Mouse (Mus musculus): ENCODE results near the gene Anp32e. TPM values are rescaled to one million over a fixed set of nuclear protein-coding genes. Genes with fewer than 3 reads are reported as not detected.
"Not testable (repeated sequence)": the region's sequence is repeated elsewhere in the genome, so short reads cannot be mapped to it uniquely, and the experiment has no call there.

The Anp32e gene
- total and polyA plus RNA-seq, 2 experiments = 3.7 to 11.7 TPM

DNA sequence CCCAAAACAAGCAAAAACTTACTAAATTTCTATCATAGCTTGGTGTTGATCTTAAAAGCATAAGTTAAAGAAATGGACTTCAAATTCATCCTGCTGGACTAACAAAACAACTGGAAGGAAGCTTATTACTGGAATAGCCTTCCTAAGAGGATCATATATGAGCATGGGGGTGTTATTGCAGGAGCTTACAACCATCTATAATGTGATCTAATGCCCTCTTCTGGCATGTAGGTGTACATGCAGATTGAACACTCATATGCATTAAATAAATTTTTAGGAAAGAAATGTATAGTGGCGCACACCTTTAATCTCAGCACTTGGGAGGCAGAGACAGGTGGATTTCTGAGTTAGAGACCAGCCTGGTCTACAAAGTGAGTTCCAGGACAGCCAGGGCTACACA is 30.8 kb downstream of the Anp32e start:
- Histone ChIP-seq H3K79me2 (ENCODE audit: control insufficient read depth, insufficient read depth, low read length) (no peaks in the 10 kb centered on the region), H3K27me3 (ENCODE audit: control insufficient read depth, insufficient read depth, low read length) (no peaks in the 10 kb centered on the region), H3K4me3 (ENCODE audit: insufficient read depth, low read depth, low read length) (no peak overlapping the region), H3K27ac (replicated peaks; ENCODE audit: insufficient read depth, low read depth, low read length) (no peak overlapping the region), H3K4me1 (ENCODE audit: control insufficient read depth, insufficient read depth, low read length) (no peaks in the 10 kb centered on the region), H3K36me3 (ENCODE audit: control insufficient read depth, insufficient read depth, low read length) (no peaks in the 10 kb centered on the region), H3K9ac (ENCODE audit: low read depth, low read length) (no peak overlapping the region)
- TF ChIP-seq POLR2A (IDR thresholded peaks at IDR 0.05; ENCODE audit: extremely low read depth, insufficient read depth, low read length) = no peak
- TF ChIP-seq CTCF (IDR thresholded peaks at IDR 0.05; ENCODE audit: low read depth, low read length) = no peak
- WGBS = 93% methylated on average over 1 of the region's 1 CpGs
- DNase-seq (ENCODE audit: extremely low read depth, low read depth, low spot score) = no peak

DNA sequence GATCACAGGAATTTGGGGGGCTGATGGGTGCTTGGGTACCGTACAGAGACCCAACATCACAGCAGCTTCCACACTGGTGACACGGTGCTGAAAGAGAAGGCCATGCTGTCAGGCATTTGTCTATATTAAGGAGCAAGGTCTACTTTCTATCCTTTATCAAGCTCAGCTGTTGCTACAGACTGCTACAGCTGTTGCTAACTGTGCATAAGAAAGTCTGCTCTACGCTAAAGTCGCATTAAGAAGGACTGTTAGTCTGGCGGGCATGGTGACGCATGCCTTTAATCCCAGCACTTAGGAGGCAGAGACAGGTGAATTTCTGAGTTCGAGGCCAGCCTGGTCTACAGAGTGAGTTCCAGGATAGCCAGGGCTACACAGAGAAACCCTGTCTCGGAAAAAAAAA is 33.1 kb downstream of the Anp32e start:
- H3K27ac ChIP-seq (replicated peaks; ENCODE audit: insufficient read depth, low read depth, low read length); H3K36me3 ChIP-seq (ENCODE audit: control insufficient read depth, insufficient read depth, low read length); H3K27me3 ChIP-seq (ENCODE audit: control insufficient read depth, insufficient read depth, low read length); DNase-seq (ENCODE audit: extremely low read depth, low read depth, low spot score); H3K4me3 ChIP-seq (ENCODE audit: insufficient read depth, low read depth, low read length); H3K4me1 ChIP-seq (ENCODE audit: control insufficient read depth, insufficient read depth, low read length); H3K79me2 ChIP-seq (ENCODE audit: control insufficient read depth, insufficient read depth, low read length); H3K9ac ChIP-seq (ENCODE audit: low read depth, low read length): not testable (repeated sequence)
- whole genome bisulfite sequencing = 88% methylated on average over 8 of the region's 8 CpGs

DNA sequence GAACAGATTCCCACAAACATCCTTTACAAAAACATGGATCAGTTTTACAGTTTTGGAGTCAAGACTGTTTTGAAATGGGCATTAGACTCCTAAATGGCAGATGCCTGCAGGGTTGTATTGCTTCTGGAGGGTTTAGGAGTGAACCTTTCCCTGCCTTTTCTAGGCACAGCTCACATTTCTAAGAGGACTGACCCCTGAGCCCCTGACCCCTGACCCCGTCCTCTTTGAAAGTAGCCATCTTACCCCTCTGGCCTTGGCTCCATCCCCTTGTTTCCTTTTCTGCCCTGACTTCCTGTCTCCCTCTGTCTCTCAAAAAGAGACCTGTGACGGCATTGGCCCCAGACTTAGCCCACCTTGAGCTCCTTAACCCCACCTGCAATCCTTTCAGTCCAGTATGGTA is 34.2 kb downstream of the Anp32e start:
- H3K4me1 ChIP-seq (ENCODE audit: control insufficient read depth, insufficient read depth, low read length) = no peaks in the 10 kb centered on the region
- no peak overlapping the region for H3K9ac ChIP-seq (ENCODE audit: low read depth, low read length)
- DNase-seq (ENCODE audit: extremely low read depth, low read depth, low spot score) = no peak
- H3K79me2 ChIP-seq (ENCODE audit: control insufficient read depth, insufficient read depth, low read length) = no peaks in the 10 kb centered on the region
- no peak overlapping the region for H3K4me3 ChIP-seq (ENCODE audit: insufficient read depth, low read depth, low read length)
- 62% methylated on average over 2 of the region's 2 CpGs for WGBS
- H3K27ac ChIP-seq (replicated peaks; ENCODE audit: insufficient read depth, low read depth, low read length) = no peak overlapping the region
- no peaks in the 10 kb centered on the region for H3K36me3 ChIP-seq (ENCODE audit: control insufficient read depth, insufficient read depth, low read length)
- TF ChIP-seq POLR2A (IDR thresholded peaks at IDR 0.05; ENCODE audit: extremely low read depth, insufficient read depth, low read length) (no peak), CTCF (IDR thresholded peaks at IDR 0.05; ENCODE audit: low read depth, low read length) (no peak)
- no peaks in the 10 kb centered on the region for H3K27me3 ChIP-seq (ENCODE audit: control insufficient read depth, insufficient read depth, low read length)

DNA sequence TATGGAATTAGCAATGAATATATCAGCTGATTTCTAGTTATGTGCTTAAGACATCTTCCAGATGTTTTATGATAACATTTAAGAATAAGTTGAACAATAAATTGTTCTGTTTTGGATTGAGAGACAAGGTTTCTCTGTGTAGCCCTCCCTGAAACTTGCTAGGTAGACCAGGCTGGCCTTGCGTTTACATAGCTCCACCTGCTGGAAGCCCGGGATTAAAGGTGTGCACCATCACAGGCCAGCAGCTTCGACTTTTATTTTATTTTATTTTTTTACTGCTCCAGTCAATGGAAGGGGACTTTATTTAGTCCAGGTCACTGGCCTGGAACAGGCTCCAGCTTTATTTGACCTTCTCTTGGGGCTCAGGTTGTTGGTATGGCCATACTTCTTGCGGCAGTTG is 34.6 kb downstream of the Anp32e start:
- DNase-seq (ENCODE audit: extremely low read depth, low read depth, low spot score) = no peak
- H3K36me3 ChIP-seq (ENCODE audit: control insufficient read depth, insufficient read depth, low read length) = no peaks in the 10 kb centered on the region
- WGBS = 36% methylated on average over 4 of the region's 4 CpGs
- H3K9ac ChIP-seq (ENCODE audit: low read depth, low read length) = no peak overlapping the region
- peak; percentile 64 for TF ChIP-seq CTCF (IDR thresholded peaks at IDR 0.05; ENCODE audit: low read depth, low read length)
- TF ChIP-seq POLR2A (IDR thresholded peaks at IDR 0.05; ENCODE audit: extremely low read depth, insufficient read depth, low read length) = no peak
- H3K27me3 ChIP-seq (ENCODE audit: control insufficient read depth, insufficient read depth, low read length) = no peaks in the 10 kb centered on the region
- H3K4me1 ChIP-seq (ENCODE audit: control insufficient read depth, insufficient read depth, low read length) = no peaks in the 10 kb centered on the region
- H3K79me2 ChIP-seq (ENCODE audit: control insufficient read depth, insufficient read depth, low read length) = no peaks in the 10 kb centered on the region
- no peak overlapping the region for H3K27ac ChIP-seq (replicated peaks; ENCODE audit: insufficient read depth, low read depth, low read length)
- H3K4me3 ChIP-seq (ENCODE audit: insufficient read depth, low read depth, low read length) = no peak overlapping the region

DNA sequence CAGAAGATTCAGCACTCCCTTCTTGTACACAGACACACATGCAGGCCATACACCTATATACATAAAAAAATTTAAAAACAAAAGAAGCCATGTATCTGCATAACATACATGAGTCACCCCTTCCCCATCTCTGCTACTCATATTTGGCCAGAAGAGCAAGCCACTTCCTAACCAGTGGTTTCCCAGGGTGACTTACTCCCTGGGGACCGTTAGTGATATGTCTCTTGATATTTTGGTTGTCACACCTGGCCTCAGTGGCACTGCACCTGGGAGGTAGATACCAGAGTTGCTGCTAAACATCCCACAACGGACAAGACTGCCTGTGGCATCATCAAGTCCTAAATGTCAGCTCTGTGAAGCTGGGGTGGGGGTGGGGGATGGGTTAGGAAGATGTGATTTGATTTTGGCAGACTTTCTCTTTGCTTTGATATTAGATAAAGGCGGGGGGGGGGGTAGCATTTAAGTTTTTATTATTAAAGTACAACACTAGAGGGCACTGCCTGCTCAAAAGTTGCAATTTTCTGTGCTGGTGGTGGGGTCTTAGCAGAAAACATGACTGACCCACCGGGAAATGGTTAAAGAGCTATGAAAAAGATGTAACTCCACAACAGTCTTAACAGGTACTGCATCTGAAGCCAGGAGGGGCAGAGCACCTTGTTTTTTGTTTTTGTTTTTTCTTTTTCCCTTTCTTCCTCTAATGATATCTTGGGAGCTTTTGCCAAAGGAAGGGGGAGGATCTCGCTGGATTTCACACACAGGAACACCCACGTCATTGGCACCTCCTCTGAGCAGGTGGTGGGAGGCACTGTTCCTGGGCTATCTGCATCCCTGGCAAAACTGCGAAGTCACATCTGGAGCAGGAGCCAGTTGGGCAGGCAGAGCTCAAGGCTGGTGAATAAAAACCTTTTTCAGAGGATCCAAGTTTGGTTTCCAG is 36.7 kb downstream of the Anp32e start:
- Histone ChIP-seq H3K27ac (replicated peaks; ENCODE audit: insufficient read depth, low read depth, low read length) (no peak overlapping the region), H3K79me2 (ENCODE audit: control insufficient read depth, insufficient read depth, low read length) (no peaks in the 10 kb centered on the region), H3K27me3 (ENCODE audit: control insufficient read depth, insufficient read depth, low read length) (no peaks in the 10 kb centered on the region), H3K4me1 (ENCODE audit: control insufficient read depth, insufficient read depth, low read length) (no peaks in the 10 kb centered on the region), H3K9ac (ENCODE audit: low read depth, low read length) (no peak overlapping the region), H3K36me3 (ENCODE audit: control insufficient read depth, insufficient read depth, low read length) (no peaks in the 10 kb centered on the region), H3K4me3 (ENCODE audit: insufficient read depth, low read depth, low read length) (no peak overlapping the region)
- TF ChIP-seq CTCF (IDR thresholded peaks at IDR 0.05; ENCODE audit: low read depth, low read length) (peak; percentile 7; the same call in 1 of the 2 replicates), POLR2A (IDR thresholded peaks at IDR 0.05; ENCODE audit: extremely low read depth, insufficient read depth, low read length) (no peak)
- WGBS = 12% methylated on average over 7 of the region's 7 CpGs
- no peak for DNase-seq (ENCODE audit: extremely low read depth, low read depth, low spot score)

DNA sequence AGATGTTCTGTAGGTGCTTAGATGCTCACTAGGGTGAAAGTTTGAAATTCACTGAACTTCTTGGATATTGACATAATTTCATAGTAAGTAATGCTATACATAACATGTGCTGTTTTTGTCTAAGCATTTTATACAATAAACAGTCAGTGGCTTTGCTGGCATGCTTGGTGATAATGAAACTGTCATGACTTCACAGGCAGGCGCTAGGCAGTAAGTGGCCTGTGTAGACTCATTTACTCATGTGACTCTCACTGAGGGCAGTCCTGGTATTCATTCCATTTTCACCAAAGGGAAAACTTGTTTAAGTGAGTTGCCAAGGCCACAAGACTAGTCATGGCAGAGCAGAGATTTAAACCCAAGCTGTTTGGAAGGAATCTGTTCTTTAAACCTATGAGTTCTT is 40.2 kb downstream of the Anp32e start:
- DNase-seq (ENCODE audit: extremely low read depth, low read depth, low spot score) = no peak
- no peak overlapping the region for H3K4me3 ChIP-seq (ENCODE audit: insufficient read depth, low read depth, low read length)
- H3K36me3 ChIP-seq (ENCODE audit: control insufficient read depth, insufficient read depth, low read length) = no peaks in the 10 kb centered on the region
- no peak overlapping the region for H3K9ac ChIP-seq (ENCODE audit: low read depth, low read length)
- H3K79me2 ChIP-seq (ENCODE audit: control insufficient read depth, insufficient read depth, low read length) = no peaks in the 10 kb centered on the region
- no peak overlapping the region for H3K27ac ChIP-seq (replicated peaks; ENCODE audit: insufficient read depth, low read depth, low read length)
- TF ChIP-seq CTCF (IDR thresholded peaks at IDR 0.05; ENCODE audit: low read depth, low read length) (no peak), POLR2A (IDR thresholded peaks at IDR 0.05; ENCODE audit: extremely low read depth, insufficient read depth, low read length) (no peak)
- no peaks in the 10 kb centered on the region for H3K4me1 ChIP-seq (ENCODE audit: control insufficient read depth, insufficient read depth, low read length)
- peaks cover 7% of the 10 kb centered on the region; the same call in 1 of the 2 replicates for H3K27me3 ChIP-seq (ENCODE audit: control insufficient read depth, insufficient read depth, low read length)
- 100% methylated on average over 1 of the region's 1 CpGs for WGBS

DNA sequence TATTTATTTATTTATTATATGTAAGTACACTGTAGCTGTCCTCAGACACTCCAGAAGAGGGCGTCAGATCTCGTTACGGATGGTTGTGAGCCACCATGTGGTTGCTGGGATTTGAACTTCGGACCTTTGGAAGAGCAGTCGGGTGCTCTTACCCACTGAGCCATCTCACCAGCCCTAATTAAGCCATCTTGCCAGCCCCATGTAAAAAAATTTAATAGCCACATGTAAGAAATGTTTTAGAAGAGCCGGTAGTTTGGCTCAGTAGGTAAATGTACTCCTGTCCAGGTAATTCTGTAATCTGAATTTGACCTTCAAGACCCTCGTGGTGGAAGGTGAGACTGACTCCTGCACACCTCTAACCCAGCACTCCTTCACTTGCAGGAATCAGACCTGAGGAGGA is 41.6 kb downstream of the Anp32e start:
- H3K79me2 ChIP-seq (ENCODE audit: control insufficient read depth, insufficient read depth, low read length) = not testable (repeated sequence)
- 60% methylated on average over 7 of the region's 7 CpGs for WGBS

More for the DNA sequence above, 41.6 kb downstream of the Anp32e start:
- not testable (repeated sequence) for H3K4me3 ChIP-seq (ENCODE audit: insufficient read depth, low read depth, low read length); H3K4me1 ChIP-seq (ENCODE audit: control insufficient read depth, insufficient read depth, low read length); H3K27ac ChIP-seq (replicated peaks; ENCODE audit: insufficient read depth, low read depth, low read length); H3K9ac ChIP-seq (ENCODE audit: low read depth, low read length); DNase-seq (ENCODE audit: extremely low read depth, low read depth, low spot score); H3K36me3 ChIP-seq (ENCODE audit: control insufficient read depth, insufficient read depth, low read length); H3K27me3 ChIP-seq (ENCODE audit: control insufficient read depth, insufficient read depth, low read length)

Measured in liver, adult 2 months (tissue).